Mouse (Mus musculus) spleen, adult 12 weeks (tissue): Measurements from ENCODE around the gene Chka.

Experiments
- DNase-seq: peaks from one replicate; pipeline ENCODE4 v3.0.0; 2022; ENCODE audit warnings: low spot score

Gene Chka

GRCm38 (mm10) chr19:3889096-3889495 is 37.5 kb downstream of the Chka start:
- no peak for DNase-seq

GRCm38 (mm10) chr19:3890181-3890580 is 38.6 kb downstream of the Chka start:
- DNase-seq, result no peak

GRCm38 (mm10) chr19:3893545-3894116 is 42.1 kb downstream of the Chka start:
- DNase-seq, result no peak

- no peak for DNase-seq
Measured at GRCm38 (mm10) chr19:3894294-3894693, 42.7 kb downstream of the Chka start.

GRCm38 (mm10) chr19:3895171-3895631 is 43.6 kb downstream of the Chka start:
- DNase-seq, result no peak

GRCm38 (mm10) chr19:3896208-3896607 is 44.6 kb downstream of the Chka start:
- DNase-seq, result no peak

GRCm38 (mm10) chr19:3897557-3897956 is 46.0 kb downstream of the Chka start:
- no peak for DNase-seq

- DNase-seq, result no peak
Measured at GRCm38 (mm10) chr19:3898952-3899351, 47.4 kb downstream of the Chka start.

- DNase-seq, result no peak
Measured at GRCm38 (mm10) chr19:3899618-3900017, 48.0 kb downstream of the Chka start.

GRCm38 (mm10) chr19:3902966-3903365 is 51.4 kb downstream of the Chka start:
- no peak for DNase-seq

- no peak for DNase-seq
Measured at GRCm38 (mm10) chr19:3903648-3904362, 52.2 kb downstream of the Chka start.

GRCm38 (mm10) chr19:3904363-3904675 is 52.7 kb downstream of the Chka start:
- no peak for DNase-seq

GRCm38 (mm10) chr19:3905261-3905969 is 53.8 kb downstream of the Chka start:
- no peak for DNase-seq

- no peak for DNase-seq
Measured at GRCm38 (mm10) chr19:3906326-3906725, 54.8 kb downstream of the Chka start.

- peak; percentile 59 for DNase-seq
Measured at GRCm38 (mm10) chr19:3906795-3907786, 55.5 kb downstream of the Chka start, which contains the start of gene Tcirg1. Tcirg1 (minus strand) TSS chr19:3907133.

- DNase-seq, result no peak
Measured at GRCm38 (mm10) chr19:3907876-3908660, 56.5 kb downstream of the Chka start.

- DNase-seq, result no peak
Measured at GRCm38 (mm10) chr19:3910206-3910605, 58.6 kb downstream of the Chka start.

GRCm38 (mm10) chr19:3912337-3913204 is 61.0 kb downstream of the Chka start, which contains the start of gene Ndufs8:
Ndufs8 (minus strand) TSS chr19:3912774.
- peak; percentile 90 for DNase-seq

GRCm38 (mm10) chr19:3913692-3914091 is 62.1 kb downstream of the Chka start:
- no peak for DNase-seq

GRCm38 (mm10) chr19:3914535-3914934 is 63.0 kb downstream of the Chka start:
- DNase-seq, result no peak
